Mouse (Mus musculus) frontal cortex, postnatal 14 days (tissue): ENCODE measurements at regions not wholly inside any gene's neighbourhood (a gene's known extent, or its start where the extent isn't known, plus 50 kb on each side); places are given as distances from the start of the nearest gene placed in this dataset.

Experiments used
- DNase-seq, 2 experiments: peaks; one replicate each; pipeline ENCODE4 v3.0.0; 2022; ENCODE audit warnings: low spot score in 2 of 2

- DNase-seq: no peak
These were observed 325.7 kb downstream of the H2al1j start for GRCm38 (mm10) chrX:11653336-11653735.

- no peak for DNase-seq
These were observed 327.4 kb downstream of the H2al1j start for GRCm38 (mm10) chrX:11654976-11655375.

GRCm38 (mm10) chrX:11655466-11655865, 327.8 kb downstream of the H2al1j start:
- no peak for DNase-seq

GRCm38 (mm10) chrX:11657606-11658254, 330.1 kb downstream of the H2al1j start:
- DNase-seq: no peak

GRCm38 (mm10) chrX:11663187-11663829, 335.7 kb downstream of the H2al1j start:
- no peak for DNase-seq

GRCm38 (mm10) chrX:11664330-11665061, 336.9 kb downstream of the H2al1j start:
- DNase-seq: peak; percentile 27 to 33

- DNase-seq: no peak
These were observed 337.7 kb downstream of the H2al1j start for GRCm38 (mm10) chrX:11665077-11665974.

- DNase-seq: no peak
These were observed 338.9 kb downstream of the H2al1j start for GRCm38 (mm10) chrX:11666517-11666916.

GRCm38 (mm10) chrX:11671805-11672204, 344.2 kb downstream of the H2al1j start:
- no peak for DNase-seq

- no peak for DNase-seq
These were observed 350.5 kb downstream of the H2al1j start for GRCm38 (mm10) chrX:11678086-11678485.

GRCm38 (mm10) chrX:11681274-11681673, 353.7 kb downstream of the H2al1j start:
- no peak for DNase-seq

GRCm38 (mm10) chrX:11689989-11690405, 362.4 kb downstream of the H2al1j start:
- DNase-seq: no peak

- no peak for DNase-seq
These were observed 362.8 kb downstream of the H2al1j start for GRCm38 (mm10) chrX:11690446-11690845.

GRCm38 (mm10) chrX:11691019-11691418, 363.4 kb downstream of the H2al1j start:
- DNase-seq: no peak

GRCm38 (mm10) chrX:11696565-11696964, 368.9 kb downstream of the H2al1j start:
- DNase-seq: no peak

- no peak for DNase-seq
These were observed 373.5 kb downstream of the H2al1j start for GRCm38 (mm10) chrX:11701095-11701494.

- DNase-seq: no peak
These were observed 378.4 kb downstream of the H2al1j start for GRCm38 (mm10) chrX:11705851-11706557.

GRCm38 (mm10) chrX:11707330-11707729, 379.7 kb downstream of the H2al1j start:
- DNase-seq: no peak

GRCm38 (mm10) chrX:11708325-11708724, 380.7 kb downstream of the H2al1j start:
- no peak for DNase-seq

- DNase-seq: no peak
These were observed 381.7 kb downstream of the H2al1j start for GRCm38 (mm10) chrX:11709326-11709725.

GRCm38 (mm10) chrX:11713423-11713822, 385.8 kb downstream of the H2al1j start:
- DNase-seq: no peak
